Mouse (Mus musculus) heart, embryonic 10.5 days (tissue): Measurements from ENCODE around the gene Pdss2. TPM values are rescaled to one million over a fixed set of nuclear protein-coding genes. Genes with fewer than 3 reads are reported as not detected.

Source experiments
- DNase-seq: peaks from one replicate; pipeline ENCODE4 v3.0.0-alpha.2; 2017; ENCODE audit warnings: low spot score
- H3K27ac ChIP-seq: fragments of 300-500 bp; sonication (generic); 2 replicates; pipeline ENCODE4 v1.5.1; 2016; ENCODE audit warnings: mild to moderate bottlenecking
- H3K27me3 ChIP-seq: fragments of 300-500 bp; sonication (generic); 2 replicates; pipeline ENCODE4 v1.6.1; 2016; ENCODE audit warnings: mild to moderate bottlenecking; ENCODE audit not compliant: poor library complexity, insufficient read depth, severe bottlenecking
- H3K36me3 ChIP-seq: fragments of 300-500 bp; sonication (generic); 2 replicates; pipeline ENCODE4 v1.6.1; 2016; ENCODE audit warnings: mild to moderate bottlenecking, moderate library complexity
- H3K4me1 ChIP-seq: fragments of 300-500 bp; sonication (generic); 2 replicates; pipeline ENCODE4 v1.6.1; 2016; ENCODE audit warnings: mild to moderate bottlenecking
- H3K4me3 ChIP-seq: fragments of 300-500 bp; sonication (generic); 2 replicates; pipeline ENCODE4 v1.5.1; 2016; ENCODE audit warnings: mild to moderate bottlenecking, moderate library complexity
- H3K9me3 ChIP-seq: fragments of 300-500 bp; sonication (generic); 2 replicates; pipeline ENCODE4 v1.6.1; 2016; ENCODE audit warnings: mild to moderate bottlenecking, moderate library complexity
- WGBS: fragments of 180-500 bp; shearing (Covaris S2); methylation state at CpG from one replicate; pipeline ENCODE4 v1.1.7; 2016; 5-methylcytosine and 5-hydroxymethylcytosine counted together
- polyA plus RNA-seq: library from polyadenylated mRNA; unstranded; fragments of >200 nt; fragmentation: Nextera tagmentation; extraction: Ambion mirVana; gene quantifications from 2 replicates; pipeline ENCODE4 v1.2.1, GENCODE M21; 2016

Pdss2 gene
- polyA plus RNA-seq, 1 experiment from 2014 or later: 13.0 TPM

DNA sequence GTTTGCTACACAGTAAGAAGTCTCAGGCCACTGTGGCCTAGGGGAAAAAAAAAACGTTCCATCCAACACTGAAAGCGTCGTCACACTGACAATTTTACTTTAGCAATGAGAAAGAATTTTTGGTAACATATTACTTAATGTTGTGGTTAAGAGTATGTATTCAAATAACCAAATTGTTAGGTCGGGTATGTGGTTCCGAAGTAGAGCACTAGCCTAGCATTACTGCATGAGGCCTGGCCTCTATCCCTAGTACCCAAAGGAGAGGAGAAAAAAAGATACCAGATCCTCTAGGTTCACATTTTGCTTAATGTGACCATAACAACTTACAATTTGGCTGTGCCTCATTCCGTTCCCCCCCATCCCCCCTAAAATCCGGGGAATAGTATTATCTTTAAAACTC is 807 bp upstream of the Pdss2 start:
- H3K4me3 ChIP-seq: peak overlapping the region; percentile 87
- H3K36me3 ChIP-seq: no peaks in the 10 kb centered on the region
- peak overlapping the region; percentile 97 for H3K27ac ChIP-seq
- peaks cover 3% of the 10 kb centered on the region; the same call in 1 of the 2 replicates for H3K4me1 ChIP-seq
- H3K9me3 ChIP-seq: no peaks in the 10 kb centered on the region
- no peak for DNase-seq
- 18% methylated on average over 7 of the region's 7 CpGs for WGBS
- no peaks in the 10 kb centered on the region for H3K27me3 ChIP-seq

DNA sequence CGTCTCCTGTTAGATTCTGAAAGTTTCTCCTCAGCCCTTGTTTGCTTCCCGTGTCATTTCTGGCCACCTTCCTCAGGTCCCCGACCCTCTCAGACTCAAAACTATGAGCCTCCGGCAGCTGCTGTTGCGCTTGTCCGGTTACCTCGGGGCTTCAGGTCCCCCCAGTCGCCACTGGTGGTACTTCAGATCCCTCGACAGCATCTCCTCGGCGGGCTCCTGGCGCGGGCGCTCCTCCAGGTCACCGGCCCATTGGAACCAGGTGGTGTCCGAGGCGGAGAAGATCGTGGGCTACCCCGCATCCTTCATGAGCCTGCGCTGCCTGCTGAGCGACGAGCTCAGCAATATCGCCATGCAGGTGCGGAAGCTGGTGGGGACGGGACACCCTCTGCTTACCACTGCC is 373 bp downstream of the Pdss2 start:
- Histone ChIP-seq H3K27ac (peak overlapping the region; percentile 97), H3K27me3 (no peaks in the 10 kb centered on the region), H3K4me1 (peaks cover 3% of the 10 kb centered on the region; the same call in 1 of the 2 replicates), H3K36me3 (no peaks in the 10 kb centered on the region), H3K9me3 (no peaks in the 10 kb centered on the region), H3K4me3 (peak overlapping the region; percentile 87)
- DNase-seq: no peak
- WGBS: under 1% methylated on average over 25 of the region's 25 CpGs

DNA sequence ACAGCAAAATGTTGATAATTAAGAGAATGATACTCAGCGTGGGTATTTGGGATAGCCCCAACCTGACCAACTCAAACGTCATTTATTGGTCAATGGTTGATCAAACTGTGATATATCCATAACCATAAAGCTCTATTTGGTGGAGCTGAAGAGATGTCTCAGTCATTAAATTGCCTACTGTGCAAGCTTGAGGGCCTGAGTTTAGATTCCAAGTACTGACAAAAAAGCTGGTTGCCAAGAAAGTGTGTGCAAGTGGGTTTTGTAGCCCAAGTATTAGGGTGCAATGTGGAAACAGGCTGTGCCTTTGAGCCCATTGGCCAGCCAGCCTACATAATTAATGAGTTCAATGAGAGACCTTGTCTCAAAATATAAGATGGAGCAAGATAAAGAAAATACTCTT is 2.1 kb downstream of the Pdss2 start:
- Histone ChIP-seq H3K9me3 (no peaks in the 10 kb centered on the region), H3K36me3 (no peaks in the 10 kb centered on the region), H3K27me3 (no peaks in the 10 kb centered on the region), H3K4me3 (no peak overlapping the region), H3K4me1 (peaks cover 3% of the 10 kb centered on the region; the same call in 1 of the 2 replicates), H3K27ac (no peak overlapping the region)
- WGBS: 91% methylated on average over 2 of the region's 2 CpGs
- DNase-seq: no peak

DNA sequence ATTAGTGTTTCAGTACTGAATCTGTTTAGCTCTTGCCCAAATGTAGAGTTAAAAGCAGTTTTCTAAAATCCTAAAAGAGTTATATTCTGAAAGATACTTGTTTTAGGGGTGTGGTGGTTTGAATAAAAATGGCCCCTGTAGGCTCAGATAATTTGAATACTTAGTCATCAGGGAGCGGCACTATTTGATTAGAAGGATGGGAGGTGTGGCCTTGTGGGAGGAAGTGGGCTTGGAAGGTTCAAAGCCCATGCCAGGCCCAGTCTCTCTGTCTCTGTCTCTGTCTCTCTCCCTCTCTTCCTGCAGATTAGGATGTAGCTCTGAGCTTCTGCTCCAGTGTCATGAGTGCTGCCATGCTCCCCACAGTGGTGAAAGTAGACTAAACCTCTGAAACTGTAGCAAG is 5.1 kb downstream of the Pdss2 start:
- no peak overlapping the region for H3K4me3 ChIP-seq
- 72% methylated on average over 1 of the region's 1 CpGs for whole genome bisulfite sequencing
- H3K27ac ChIP-seq: no peak overlapping the region
- no peaks in the 10 kb centered on the region for H3K36me3 ChIP-seq
- DNase-seq: no peak
- H3K27me3 ChIP-seq: no peaks in the 10 kb centered on the region
- peaks cover 6% of the 10 kb centered on the region; the same call in 1 of the 2 replicates for H3K4me1 ChIP-seq
- no peaks in the 10 kb centered on the region for H3K9me3 ChIP-seq

DNA sequence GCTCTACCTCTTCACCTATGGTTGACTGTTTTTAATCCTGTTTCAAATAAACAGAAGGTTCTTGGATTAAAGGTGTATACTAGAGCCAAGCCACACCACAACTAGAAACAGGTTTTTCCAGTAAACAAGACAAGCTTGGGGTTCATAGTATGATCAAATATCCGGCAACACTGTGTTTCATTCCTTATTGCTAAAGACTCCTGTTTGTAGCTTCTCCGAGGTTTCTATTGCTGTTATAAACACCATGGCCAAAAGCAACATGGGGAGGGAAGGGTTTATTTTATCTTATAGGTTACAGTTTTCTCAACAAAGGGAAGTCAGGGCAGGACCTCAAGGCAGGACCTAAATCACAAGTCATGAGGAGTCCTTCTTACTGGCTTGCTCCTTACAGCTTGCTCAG is 8.0 kb downstream of the Pdss2 start:
- H3K4me3 ChIP-seq: no peak overlapping the region
- no peak for DNase-seq
- no peaks in the 10 kb centered on the region for H3K27me3 ChIP-seq
- WGBS: 89% methylated on average over 2 of the region's 2 CpGs
- H3K4me1 ChIP-seq: 0 out of 2 replicates have a peak, but pooled peaks cover 2% of the 10 kb centered on the region
- H3K27ac ChIP-seq: no peak overlapping the region
- no peaks in the 10 kb centered on the region for H3K36me3 ChIP-seq
- no peaks in the 10 kb centered on the region for H3K9me3 ChIP-seq

DNA sequence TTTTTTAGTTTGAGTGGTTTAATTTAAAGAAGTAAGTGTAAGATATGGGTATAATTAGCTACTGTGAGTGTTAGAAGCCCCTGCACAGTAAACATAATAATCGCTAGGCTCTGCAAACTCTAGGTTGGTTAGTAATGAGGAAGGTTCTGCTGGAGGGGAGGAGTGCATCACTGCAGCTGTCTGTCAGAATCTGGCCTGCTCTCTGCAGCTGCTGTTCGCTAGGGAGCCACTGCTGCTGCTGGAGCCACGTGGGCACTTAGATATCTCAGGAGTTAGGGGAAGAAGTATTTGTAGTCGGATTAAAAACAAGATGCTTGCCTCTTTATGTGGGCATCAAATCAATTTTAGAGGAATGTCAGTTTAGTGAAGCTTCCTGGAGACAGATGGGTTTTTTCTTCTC is 13.2 kb downstream of the Pdss2 start:
- Histone ChIP-seq H3K36me3 (peaks cover 6% of the 10 kb centered on the region; the same call in 1 of the 2 replicates), H3K9me3 (peaks cover 2% of the 10 kb centered on the region), H3K4me1 (no peaks in the 10 kb centered on the region), H3K4me3 (no peak overlapping the region), H3K27ac (no peak overlapping the region), H3K27me3 (no peaks in the 10 kb centered on the region)
- 67% methylated on average over 4 of the region's 4 CpGs for WGBS
- no peak for DNase-seq

DNA sequence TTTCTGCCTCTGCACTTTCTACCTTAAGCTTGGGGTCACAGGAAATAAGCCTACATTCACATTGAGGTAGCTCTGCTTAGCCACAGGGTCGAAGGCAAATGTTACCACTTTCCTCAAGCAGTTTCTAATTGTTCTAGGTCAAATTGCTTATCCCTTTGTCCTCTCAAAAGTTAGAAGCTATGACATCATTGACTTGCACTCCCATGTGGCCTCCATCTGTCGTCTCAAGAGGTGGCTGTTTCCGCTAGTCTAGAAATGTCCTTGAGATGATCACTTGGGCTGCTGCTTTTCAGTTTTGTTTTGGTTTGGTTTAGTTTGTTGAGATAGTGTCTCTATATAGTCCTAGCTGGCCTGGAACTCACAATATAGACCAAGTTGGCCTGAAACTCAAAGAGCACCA is 13.7 kb downstream of the Pdss2 start:
- 78% methylated on average over 3 of the region's 3 CpGs for WGBS
- Histone ChIP-seq H3K36me3 (peaks cover 9% of the 10 kb centered on the region; the same call in 1 of the 2 replicates), H3K4me3 (no peak overlapping the region), H3K9me3 (peaks cover 5% of the 10 kb centered on the region), H3K27ac (no peak overlapping the region), H3K4me1 (no peaks in the 10 kb centered on the region), H3K27me3 (no peaks in the 10 kb centered on the region)
- no peak for DNase-seq

DNA sequence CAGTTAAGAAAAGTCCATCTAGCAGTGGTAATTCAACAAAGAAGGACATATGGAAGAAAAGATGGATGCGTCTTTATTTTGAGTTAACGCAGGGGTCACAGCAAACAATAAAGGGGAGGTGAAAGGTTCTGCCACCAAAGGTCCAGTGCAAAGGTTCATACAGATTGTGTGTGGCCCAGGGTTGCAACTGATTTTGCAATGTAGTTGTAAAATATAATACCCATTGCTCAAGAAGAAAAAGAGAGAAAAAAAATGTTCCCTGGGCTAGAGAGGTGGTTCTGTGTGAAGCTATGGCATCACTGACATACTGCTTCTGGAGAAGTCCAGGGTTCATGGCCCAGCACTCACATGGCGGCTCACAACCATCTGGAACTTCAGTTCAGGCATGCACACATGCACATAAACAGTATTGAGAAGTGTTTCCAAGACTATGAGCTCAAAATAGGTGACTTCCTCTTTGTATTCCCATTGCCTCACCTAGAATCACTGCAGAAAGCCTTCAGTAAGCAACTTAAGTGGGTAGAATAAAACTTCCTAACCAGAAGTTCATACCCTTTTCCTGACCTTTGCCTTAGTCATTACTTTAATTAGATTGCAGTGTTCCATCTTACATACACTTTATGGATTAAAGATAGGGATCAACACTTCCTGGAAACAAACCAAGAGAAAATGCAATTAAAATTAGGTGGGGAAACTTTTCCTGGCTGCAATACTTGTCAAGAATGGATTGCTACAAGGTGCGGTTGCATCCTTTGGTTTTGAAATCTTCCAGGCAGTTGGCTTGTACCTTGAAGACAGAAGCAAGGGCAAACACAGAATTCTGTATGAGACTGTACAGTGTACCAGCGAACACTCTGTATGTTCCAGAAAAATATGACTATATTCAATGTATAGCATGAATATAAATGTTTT is 14.7 kb downstream of the Pdss2 start:
- Histone ChIP-seq H3K4me1 (no peaks in the 10 kb centered on the region), H3K27ac (no peak overlapping the region), H3K36me3 (peaks cover 9% of the 10 kb centered on the region; the same call in 1 of the 2 replicates), H3K27me3 (no peaks in the 10 kb centered on the region), H3K9me3 (peaks cover 5% of the 10 kb centered on the region), H3K4me3 (no peak overlapping the region)
- WGBS: 92% methylated on average over 5 of the region's 5 CpGs
- DNase-seq: no peak

DNA sequence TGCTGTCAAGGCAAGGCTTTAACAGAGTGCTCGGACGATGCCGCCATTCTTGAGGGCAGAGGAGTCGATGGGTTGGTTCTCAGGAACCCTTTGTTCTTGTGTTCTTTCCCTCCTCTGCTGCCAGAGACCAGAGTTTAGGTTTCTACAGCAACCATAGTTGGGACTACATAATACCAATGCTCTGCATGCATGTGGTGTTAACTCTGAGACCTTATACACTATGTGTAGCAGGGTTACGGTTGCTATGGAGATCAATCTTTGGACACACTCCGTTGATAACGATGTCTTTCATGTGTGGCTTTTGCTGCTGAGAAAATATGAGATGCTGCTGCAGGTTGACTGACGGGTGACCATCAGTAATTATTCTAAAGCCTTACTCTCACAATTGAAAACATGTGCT is 20.9 kb downstream of the Pdss2 start:
- Histone ChIP-seq H3K27ac (no peak overlapping the region), H3K4me3 (no peak overlapping the region), H3K9me3 (peaks cover 5% of the 10 kb centered on the region), H3K4me1 (peaks cover 9% of the 10 kb centered on the region; the same call in 1 of the 2 replicates), H3K36me3 (peaks cover 9% of the 10 kb centered on the region; the same call in 1 of the 2 replicates), H3K27me3 (no peaks in the 10 kb centered on the region)
- no peak for DNase-seq
- WGBS: 89% methylated on average over 8 of the region's 8 CpGs

DNA sequence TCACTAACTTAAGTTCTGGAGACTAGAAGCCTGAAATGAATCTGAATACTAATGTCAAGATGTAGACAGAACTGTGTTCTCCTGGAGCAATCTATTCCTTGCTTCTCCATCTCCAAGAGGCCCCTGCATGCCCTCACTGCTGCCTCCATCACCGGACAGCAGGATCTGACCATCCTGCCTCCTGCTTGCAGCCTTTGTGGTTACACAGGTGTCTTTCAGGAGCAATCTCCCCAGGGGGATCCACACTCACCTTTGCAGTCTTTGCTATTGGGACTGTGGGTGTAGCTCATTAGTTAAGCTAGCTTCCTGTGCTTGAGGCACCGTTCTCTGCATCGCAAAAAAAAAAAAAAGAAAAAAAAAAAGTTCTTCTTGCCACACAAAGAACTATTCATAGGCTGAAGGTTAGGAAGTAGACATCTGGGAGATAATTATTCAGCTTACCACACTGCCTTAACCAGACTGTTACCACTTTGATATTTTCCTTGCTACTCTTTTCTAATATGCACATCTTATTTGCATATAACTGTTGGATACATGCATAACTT is 23.0 kb downstream of the Pdss2 start:
- peaks cover 4% of the 10 kb centered on the region for H3K9me3 ChIP-seq
- DNase-seq: no peak
- WGBS: 59% methylated on average over 3 of the region's 3 CpGs
- no peak overlapping the region for H3K4me3 ChIP-seq
- H3K27ac ChIP-seq: no peak overlapping the region
- H3K4me1 ChIP-seq: peaks cover 9% of the 10 kb centered on the region; the same call in 1 of the 2 replicates
- H3K27me3 ChIP-seq: no peaks in the 10 kb centered on the region
- H3K36me3 ChIP-seq: peaks cover 5% of the 10 kb centered on the region; the same call in 1 of the 2 replicates

DNA sequence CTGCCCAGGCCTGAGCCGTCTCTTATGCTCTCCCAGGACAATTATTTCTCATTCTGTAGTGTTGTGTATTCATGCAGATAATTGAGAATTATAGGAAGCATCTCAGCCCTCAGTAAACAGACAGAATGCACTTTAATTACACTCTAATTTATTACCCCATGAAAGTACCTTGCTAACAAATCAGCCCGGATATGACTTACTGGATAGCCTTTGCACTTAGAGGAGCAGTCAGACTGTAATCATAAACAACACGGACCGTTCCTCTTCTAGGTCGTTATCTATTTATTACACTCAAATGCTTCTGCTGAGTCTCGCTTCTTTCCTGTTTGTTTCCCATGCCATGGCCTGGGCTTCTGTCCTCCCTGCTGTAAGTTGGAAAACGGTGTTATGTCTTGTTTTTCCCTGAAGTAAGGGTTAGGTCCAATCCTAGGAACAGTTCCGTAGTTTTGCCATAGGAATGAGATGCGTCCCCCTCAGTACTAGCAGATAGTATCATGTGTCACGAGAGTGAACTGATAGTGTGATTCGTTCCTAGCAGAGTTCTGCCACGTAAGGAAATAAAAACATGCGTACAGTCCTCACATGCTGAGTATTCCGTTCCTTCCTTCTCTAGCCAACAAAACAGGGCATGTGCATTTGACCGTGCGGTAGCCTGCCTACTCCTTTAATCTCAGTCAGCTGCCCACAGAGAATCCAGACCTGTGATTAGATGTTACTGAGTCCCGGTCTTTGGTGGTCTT is 24.3 kb downstream of the Pdss2 start:
- Histone ChIP-seq H3K9me3 (no peaks in the 10 kb centered on the region), H3K27me3 (no peaks in the 10 kb centered on the region), H3K4me3 (no peak overlapping the region), H3K27ac (no peak overlapping the region; the same call in 1 of the 2 replicates), H3K36me3 (no peaks in the 10 kb centered on the region), H3K4me1 (peaks cover 9% of the 10 kb centered on the region; the same call in 1 of the 2 replicates)
- no peak for DNase-seq
- WGBS: 56% methylated on average over 17 of the region's 17 CpGs

DNA sequence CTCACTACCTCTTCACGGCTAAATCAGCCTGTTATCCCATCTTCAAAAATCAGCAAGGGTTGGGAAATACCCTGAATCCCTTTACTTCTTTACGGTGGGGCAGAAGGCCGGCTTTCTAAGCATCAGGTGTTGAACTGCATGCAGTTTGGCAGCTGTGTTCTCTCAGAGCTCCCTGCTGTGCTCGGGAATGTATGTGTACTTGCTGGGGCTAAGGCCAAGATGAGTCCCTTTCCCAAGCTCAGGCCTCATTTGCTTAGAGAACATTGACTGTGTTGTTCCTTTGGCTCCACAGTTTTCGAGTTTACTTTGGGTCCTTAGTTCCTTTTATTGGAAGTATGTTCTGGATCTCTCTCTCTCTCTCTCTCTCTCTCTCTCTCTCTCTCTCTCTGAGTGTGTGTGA is 26.7 kb downstream of the Pdss2 start:
- Histone ChIP-seq H3K27ac (no peak overlapping the region), H3K27me3 (no peaks in the 10 kb centered on the region)
- no peak for DNase-seq

More for the DNA sequence above, 26.7 kb downstream of the Pdss2 start:
- peaks cover 17% of the 10 kb centered on the region; the same call in 1 of the 2 replicates for H3K4me1 ChIP-seq
- 55% methylated on average over 5 of the region's 5 CpGs for WGBS
- no peaks in the 10 kb centered on the region for H3K36me3 ChIP-seq
- no peaks in the 10 kb centered on the region for H3K9me3 ChIP-seq
- no peak overlapping the region for H3K4me3 ChIP-seq
